Comparison of ENCODE assay signal across 7 mouse cellular contexts in the genomic region with DNA sequence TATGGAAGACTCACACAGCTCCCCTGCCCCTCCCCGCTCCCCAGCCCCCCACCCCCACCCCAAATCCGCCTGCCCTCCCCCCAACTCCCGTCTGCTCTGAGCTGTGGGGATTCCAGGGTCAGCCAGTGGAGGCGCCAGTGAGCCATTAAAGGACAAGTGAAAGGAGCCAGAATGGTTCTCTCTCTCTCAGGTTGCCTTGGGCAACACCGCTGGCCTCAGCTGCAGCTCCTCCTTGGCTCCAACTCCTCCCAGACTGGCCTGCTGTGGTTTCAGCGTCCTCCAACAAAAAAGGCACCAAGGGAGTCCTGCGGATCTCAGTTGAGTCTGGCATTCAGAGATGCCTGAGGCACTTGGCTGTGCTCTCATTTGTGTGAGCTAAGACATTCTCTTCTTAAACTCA. TPM values are rescaled to one million over a fixed set of nuclear protein-coding genes. Genes with fewer than 3 reads are reported as not detected.
DNase-seq lines count a peak whose midpoint lies in the region; ATAC-seq and TF ChIP-seq lines count a peak whose summit lies in the region.

No protein-coding gene starts in this region.

- no peaks in the 10 kb centered on the region for H3K9me3 ChIP-seq in ES-E14 (ENCODE audit: control insufficient read depth, insufficient read depth, low read depth, low read length)
- no peaks in the 10 kb centered on the region for H3K9me3 ChIP-seq in heart, embryonic 11.5 days (replicated peaks; ENCODE audit: control insufficient read depth, low read length)
- H3K9me3 ChIP-seq in lung, embryonic 16.5 days (ENCODE audit: control insufficient read depth, low read length), result peaks cover 7% of the 10 kb centered on the region

- H3K4me1 ChIP-seq in ES-E14 (ENCODE audit: control insufficient read depth in 2 of 2, insufficient read depth in 2 of 2, low read length in 2 of 2, poor library complexity in 1 of 2), result peaks cover 2 to 6% of the 10 kb centered on the region in 2 experiments; a peak in 3 of 4 replicates
- H3K4me1 ChIP-seq in heart, embryonic 11.5 days (ENCODE audit: control insufficient read depth, insufficient read depth, low read length), result no peaks in the 10 kb centered on the region
- H3K4me1 ChIP-seq in lung, embryonic 16.5 days (replicated peaks; ENCODE audit: control insufficient read depth, insufficient read depth, low read length), result no peaks in the 10 kb centered on the region

- no peak overlapping the region for H3K27ac ChIP-seq in ES-E14 (ENCODE audit: insufficient read depth, low read depth, low read length, poor library complexity, severe bottlenecking)
- H3K27ac ChIP-seq in heart, embryonic 11.5 days (ENCODE audit: low read depth, low read length), result no peak overlapping the region
- no peak overlapping the region for H3K27ac ChIP-seq in lung, embryonic 16.5 days (ENCODE audit: low read length)

- in situ Hi-C loops in ES-E14 (cut with MboI; ENCODE audit: low sequenced_read_pairs in 2 of 2, unreplicated experiment in 2 of 2), result no loop called here

- peak; percentile 68 for DNase-seq in ES-E14 (ENCODE audit: low read depth, low spot score)
- DNase-seq in adrenal gland, adult 2 months, result peak; percentile 59
- DNase-seq in embryo, embryonic 11.5 days (ENCODE audit: low read depth, low spot score), result peak; percentile 27
- peak; percentile 57 to 66 for DNase-seq in kidney, postnatal 25 days
- DNase-seq in ovary, postnatal 14 days (ENCODE audit: low spot score), result peak; percentile 39

- WGBS in heart, embryonic 11.5 days (ENCODE audit: insufficient replicate concordance), result 0% methylated on average over 7 of the region's 7 CpGs
- 5% methylated on average over 7 of the region's 7 CpGs for WGBS in lung, embryonic 16.5 days

- H3K36me3 ChIP-seq in ES-E14 (ENCODE audit: control insufficient read depth, insufficient read depth, low read length, poor library complexity, severe bottlenecking), result no peaks in the 10 kb centered on the region
- H3K36me3 ChIP-seq in heart, embryonic 11.5 days (ENCODE audit: control insufficient read depth, insufficient read depth, low read length), result no peaks in the 10 kb centered on the region
- no peaks in the 10 kb centered on the region for H3K36me3 ChIP-seq in lung, embryonic 16.5 days (ENCODE audit: control insufficient read depth, insufficient read depth, low read length)

- H3K27me3 ChIP-seq in heart, embryonic 11.5 days (ENCODE audit: control insufficient read depth, insufficient read depth, low read length), result no peaks in the 10 kb centered on the region
- H3K27me3 ChIP-seq in lung, embryonic 16.5 days (ENCODE audit: control insufficient read depth, insufficient read depth, low read depth, low read length), result no peaks in the 10 kb centered on the region

- ATAC-seq in heart, embryonic 11.5 days (replicated peaks; ENCODE audit: insufficient number of reproducible peaks, low FRiP score, low TSS enrichment), result no peak
- no peak for ATAC-seq in lung, embryonic 16.5 days (ENCODE audit: low read depth)

- H3K4me2 ChIP-seq in heart, embryonic 11.5 days, result peak overlapping the region; percentile 33; the same call in 1 of the 2 replicates
- peak overlapping the region; percentile 34 for H3K4me2 ChIP-seq in lung, embryonic 16.5 days (ENCODE audit: low read depth, low read length)

- no peak overlapping the region for H3K4me3 ChIP-seq in ES-E14 (ENCODE audit: insufficient read depth in 1 of 2, low read depth in 1 of 2, low read length in 2 of 2, poor library complexity in 1 of 2, severe bottlenecking in 1 of 2)
- no peak overlapping the region for H3K4me3 ChIP-seq in heart, embryonic 11.5 days (ENCODE audit: low read depth, low read length)
- no peak overlapping the region for H3K4me3 ChIP-seq in lung, embryonic 16.5 days (ENCODE audit: low read length)

- no peak overlapping the region for H3K9ac ChIP-seq in ES-E14 (ENCODE audit: insufficient read depth, low read depth, low read length, poor library complexity, severe bottlenecking)
- no peak overlapping the region for H3K9ac ChIP-seq in heart, embryonic 11.5 days (ENCODE audit: low read depth, low read length)
- no peak overlapping the region for H3K9ac ChIP-seq in lung, embryonic 16.5 days (ENCODE audit: low read length)

TF ChIP-seq in ES-E14, 5 proteins besides CTCF, POLR2A, EP300 and RAD21:
- TF ChIP-seq MAFK (IDR thresholded peaks at IDR 0.05; ENCODE audit: insufficient read depth, low read depth, low read length) (no peak), ZC3H11A (IDR thresholded peaks at IDR 0.05; ENCODE audit: borderline replicate concordance, low read depth, low read length) (no peak), ZNF384 (IDR thresholded peaks at IDR 0.05; ENCODE audit: low read depth, low read length) (no peak), HCFC1 (IDR thresholded peaks at IDR 0.05; ENCODE audit: borderline replicate concordance, insufficient read depth, low read length) (no peak), CHD2 (IDR thresholded peaks at IDR 0.05; ENCODE audit: low read depth, low read length) (no peak)
TF ChIP-seq in ES-E14: peak in this region for 0.

RNA-seq across cellular contexts. Expression of gene Gas2l3, which starts 47.9 kb away (rescaled TPM):
- total RNA-seq in ES-E14 (2012; rRNA removed), result 24.3 and 25.5 TPM in 2 replicates
- total RNA-seq in adrenal gland, adult 2 months (2021), result 1 to 10 TPM; 2.3 to 8.1 TPM
- polyA plus RNA-seq in adrenal gland, adult 2 months (2012; rRNA removed), result 0.38 and 1.1 TPM in 2 replicates
- 15.3 and 17.6 TPM in 2 replicates for polyA plus RNA-seq in heart, embryonic 11.5 days (2014; fragmentation: Nextera tagmentation; extraction: Ambion mirVana)
- polyA plus RNA-seq in lung, embryonic 16.5 days (2015; fragmentation: Nextera tagmentation; extraction: Ambion mirVana), result 20.3 and 24.1 TPM in 2 replicates

RNA-seq across cellular contexts. Expression of gene Ano4, which starts 51.3 kb away (rescaled TPM):
- total RNA-seq in ES-E14 (2012; rRNA removed), result 0.80 and 0.95 TPM in 2 replicates
- total RNA-seq in adrenal gland, adult 2 months (2021), result under 1 TPM; 0.17 to 0.41 TPM
- 0.07 TPM in 1 of 2 replicates, not detected in the other for polyA plus RNA-seq in adrenal gland, adult 2 months (2012; rRNA removed)
- 7.2 and 7.5 TPM in 2 replicates for polyA plus RNA-seq in heart, embryonic 11.5 days (2014; fragmentation: Nextera tagmentation; extraction: Ambion mirVana)
- 0.74 and 0.94 TPM in 2 replicates for polyA plus RNA-seq in lung, embryonic 16.5 days (2015; fragmentation: Nextera tagmentation; extraction: Ambion mirVana)
